Mouse (Mus musculus) right cerebral cortex, postnatal 4 days (tissue): ENCODE measurements around the gene Morn1.
"Not testable (repeated sequence)": the region's sequence is repeated elsewhere in the genome, so short reads cannot be mapped to it uniquely, and the experiment has no call there.

Experiments
- DNase-seq: peaks from one replicate; pipeline ENCODE4 v3.0.0-alpha.2; 2022

The Morn1 gene

DNA sequence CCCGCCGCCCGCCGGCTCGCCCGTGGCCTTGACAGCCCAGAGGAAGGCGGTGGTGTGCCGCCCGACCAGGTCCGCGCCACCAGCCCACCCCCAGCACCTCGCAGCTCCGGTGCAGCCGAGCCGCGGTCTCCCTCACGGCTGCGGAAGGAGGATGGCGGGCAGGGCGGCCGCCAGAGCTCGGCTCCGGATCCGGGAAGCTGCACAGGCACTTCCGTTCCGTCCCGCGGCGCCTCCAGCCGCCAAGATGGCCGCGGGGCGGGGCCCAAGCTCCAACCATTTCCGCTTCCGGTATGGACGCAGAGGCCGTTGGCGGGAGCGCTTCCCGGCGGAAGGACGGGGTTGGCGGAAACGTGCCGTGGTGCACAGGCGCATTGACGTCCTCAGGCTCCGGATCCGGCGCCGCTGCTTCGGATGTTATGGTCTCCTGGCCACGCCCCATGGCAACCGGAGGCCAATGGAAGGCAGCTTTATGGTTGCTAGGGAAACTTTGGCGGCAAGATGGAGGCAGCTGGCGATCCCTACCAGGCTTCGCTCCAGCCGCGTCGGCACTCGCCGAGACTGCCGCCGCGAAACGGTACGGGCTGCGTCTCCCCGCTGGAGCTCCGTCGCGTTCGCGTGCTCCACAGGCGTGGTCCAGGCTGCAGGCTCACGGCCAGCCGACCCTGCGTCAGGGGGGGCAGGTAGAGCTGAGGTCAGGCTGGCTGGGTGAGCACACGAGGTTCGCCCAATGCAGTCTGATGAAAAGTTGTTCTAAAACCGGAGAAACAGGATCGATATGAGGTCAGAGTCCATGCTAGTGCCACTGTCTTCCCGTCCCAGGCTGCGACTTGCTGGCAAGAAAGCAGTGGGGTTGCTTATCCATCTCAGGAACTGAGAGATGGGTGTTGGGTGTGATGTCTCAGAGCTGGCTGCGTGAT lies at the start of gene Morn1, which contains the start of gene Rer1:
TSS of gene Morn1 (plus strand) at position 470 of the 917 bp plus-strand sequence.
TSS of gene Rer1 (minus strand) at position 275 of the 917 bp plus-strand sequence.
- DNase-seq = peak; percentile 99

DNA sequence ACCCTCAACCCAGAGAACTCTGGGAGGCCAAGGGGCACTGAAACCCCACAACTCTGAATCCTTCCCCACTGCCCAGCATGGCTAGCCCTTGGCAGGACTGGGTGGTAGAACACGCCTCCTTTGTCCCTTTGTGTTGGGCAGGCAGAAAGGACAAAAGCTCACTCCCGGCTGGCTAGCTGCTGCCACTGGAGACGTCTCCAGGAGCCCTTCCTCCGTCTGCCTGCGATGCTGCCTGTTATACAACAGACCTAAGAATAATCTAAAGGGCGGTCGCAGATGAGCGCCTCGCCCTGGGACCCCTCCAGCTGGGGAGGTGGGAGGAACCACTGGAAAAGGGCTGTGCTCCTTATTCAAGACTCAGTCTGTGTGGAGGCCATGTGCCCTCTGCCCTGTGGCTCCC lies 46.2 kb upstream of the Morn1 start:
- no peak for DNase-seq

DNA sequence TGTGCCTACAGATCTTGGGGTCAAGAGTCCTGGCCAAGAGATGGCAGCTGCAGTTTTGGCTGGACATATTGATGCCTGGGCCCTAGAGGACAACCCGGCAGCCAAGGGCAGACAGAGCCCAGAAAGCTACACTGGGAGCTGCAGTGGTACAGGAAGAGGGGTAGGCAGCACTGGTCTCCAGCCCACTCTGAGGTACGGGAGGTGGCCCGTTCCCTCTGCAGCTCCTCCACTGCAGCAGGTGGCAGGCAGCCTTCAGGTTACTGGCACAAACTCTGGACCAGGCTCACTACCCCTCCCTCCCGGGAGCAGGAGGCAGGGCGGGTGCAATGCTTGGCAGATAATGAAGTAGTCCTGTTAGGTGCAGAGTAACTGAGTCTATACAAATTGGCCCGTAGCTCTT lies 45.7 kb upstream of the Morn1 start:
- no peak for DNase-seq

DNA sequence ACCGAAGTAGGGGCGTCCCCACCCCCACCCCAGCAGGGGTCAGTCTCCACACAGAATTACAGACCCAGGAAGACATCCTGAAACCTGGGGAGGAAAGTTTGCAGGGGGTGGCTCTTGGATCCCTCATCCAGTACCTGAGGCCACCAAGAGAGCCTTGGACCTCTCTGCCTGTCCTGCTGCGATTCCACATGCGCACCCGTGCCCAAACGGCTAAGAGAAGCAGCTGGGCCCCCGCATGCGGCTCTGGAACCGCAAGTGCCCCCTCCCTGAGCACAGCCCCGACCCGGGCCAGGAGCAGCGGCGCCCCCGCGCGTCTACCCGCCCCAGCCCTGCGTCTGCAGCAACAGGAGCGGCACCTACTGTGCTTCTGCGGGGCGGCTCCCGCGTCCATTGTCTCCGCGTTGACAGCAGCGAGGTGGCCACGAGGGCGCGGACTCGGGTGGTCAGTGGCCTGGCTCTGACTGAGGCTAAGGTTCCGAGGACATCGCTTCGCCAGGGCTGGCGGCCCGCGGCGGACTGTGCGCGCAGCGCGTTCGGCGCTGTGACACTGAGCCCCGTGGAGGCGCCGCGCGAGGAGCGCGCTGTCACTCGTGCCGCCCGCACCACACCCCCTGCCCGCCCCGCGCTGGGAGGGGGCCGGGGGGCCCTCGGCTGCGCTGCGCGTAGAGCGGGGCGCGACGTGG lies 43.6 kb upstream of the Morn1 start:
- peak; percentile 68 for DNase-seq

DNA sequence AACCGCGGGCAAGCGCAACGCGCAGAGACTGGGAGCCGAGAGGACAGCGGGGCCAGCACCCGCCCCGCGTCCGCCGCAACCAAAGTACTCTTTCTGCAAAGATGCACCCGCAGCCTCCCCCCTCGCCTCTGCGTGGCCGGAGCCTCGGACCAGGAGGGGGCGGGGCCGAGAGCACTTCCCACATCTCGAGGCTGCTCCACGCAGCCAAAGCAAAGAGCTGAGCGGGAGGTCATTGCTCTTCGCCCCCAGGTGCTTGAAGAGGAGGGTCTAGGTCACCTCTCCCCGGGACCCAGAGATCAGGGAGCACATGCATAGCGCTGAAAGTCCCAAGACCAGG lies 43.1 kb upstream of the Morn1 start:
- no peak for DNase-seq

DNA sequence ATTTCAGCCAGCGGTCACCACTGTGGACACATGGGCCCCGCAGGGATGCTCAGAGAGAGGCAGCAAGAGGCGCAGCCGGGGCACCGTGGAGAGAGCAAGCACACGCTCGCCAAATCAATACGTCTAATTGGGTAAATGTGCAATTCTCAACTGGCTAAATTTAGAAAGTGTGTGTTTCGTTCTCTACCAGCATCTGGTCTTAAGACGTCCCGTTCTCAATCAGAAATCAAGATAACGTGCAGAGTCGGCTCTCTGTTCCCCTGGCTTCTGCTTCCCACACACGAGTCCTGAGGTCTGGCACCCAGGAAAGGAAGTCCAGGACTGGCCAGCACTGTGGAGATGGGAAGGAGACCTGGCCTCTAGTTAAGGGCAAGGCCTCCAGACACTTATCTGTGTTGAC lies 39.7 kb upstream of the Morn1 start:
- DNase-seq = no peak

DNA sequence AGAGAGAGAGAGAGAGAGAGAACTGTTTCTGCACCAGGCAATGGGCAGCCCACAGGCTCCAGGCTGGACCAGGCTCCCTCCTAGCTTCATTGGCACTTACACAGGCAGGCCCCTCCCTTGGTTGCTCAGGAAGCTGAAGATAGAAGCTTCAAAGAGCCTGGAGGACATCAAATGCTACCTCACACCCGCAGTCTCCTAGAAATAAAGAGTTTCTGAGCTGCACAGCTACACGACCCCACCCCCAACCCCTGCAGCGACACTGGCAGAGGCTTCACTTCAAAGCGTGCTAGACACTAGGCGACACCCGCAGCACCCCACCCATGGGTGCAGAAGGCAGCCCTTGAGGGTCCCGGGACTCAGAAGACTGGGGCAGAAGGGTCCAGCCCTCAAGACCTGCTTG lies 36.3 kb upstream of the Morn1 start:
- DNase-seq = no peak

DNA sequence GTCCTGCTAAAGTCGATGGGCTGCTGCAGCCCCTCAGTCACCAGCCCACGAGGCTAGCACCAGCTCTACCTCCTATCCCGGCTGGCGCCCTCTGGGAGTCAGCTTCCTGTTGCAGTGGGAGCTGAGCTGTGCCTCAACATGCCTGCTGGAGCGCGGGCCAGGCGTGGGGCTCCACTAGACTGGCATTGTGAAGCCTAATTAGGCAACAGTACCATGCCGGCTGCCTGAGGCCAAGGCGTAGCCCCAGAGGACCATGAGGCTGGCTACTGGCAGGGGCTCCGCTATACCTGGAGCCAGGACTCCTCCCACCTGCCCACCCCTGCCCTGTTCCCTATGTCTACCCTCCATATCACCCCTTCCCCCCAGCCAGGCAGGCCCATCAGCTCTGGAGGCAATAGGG lies 29.7 kb upstream of the Morn1 start, which contains the start of gene Plch2:
TSS of gene Plch2 (minus strand) at position 61 of the 400 bp plus-strand sequence.
- DNase-seq = no peak

DNA sequence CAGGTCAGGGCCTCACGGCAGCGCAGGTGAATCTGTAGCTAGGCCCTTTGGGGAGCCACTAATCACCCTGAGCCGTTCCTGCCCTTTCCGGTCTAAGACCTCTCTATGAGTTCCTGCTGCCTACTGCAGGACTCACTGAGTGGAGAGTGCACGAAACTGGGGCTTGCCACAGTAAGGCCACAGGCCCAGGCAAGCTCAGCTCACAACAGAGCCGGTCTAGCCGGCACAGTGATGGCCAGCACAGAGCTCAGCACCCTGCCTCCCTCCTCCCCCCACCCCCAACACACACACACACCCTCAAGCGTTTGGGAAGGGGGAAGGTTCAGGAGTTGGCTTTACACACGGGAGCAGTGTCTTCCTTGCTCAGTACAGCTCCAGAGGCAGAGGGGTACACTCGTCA lies 28.1 kb upstream of the Morn1 start:
- DNase-seq = no peak

DNA sequence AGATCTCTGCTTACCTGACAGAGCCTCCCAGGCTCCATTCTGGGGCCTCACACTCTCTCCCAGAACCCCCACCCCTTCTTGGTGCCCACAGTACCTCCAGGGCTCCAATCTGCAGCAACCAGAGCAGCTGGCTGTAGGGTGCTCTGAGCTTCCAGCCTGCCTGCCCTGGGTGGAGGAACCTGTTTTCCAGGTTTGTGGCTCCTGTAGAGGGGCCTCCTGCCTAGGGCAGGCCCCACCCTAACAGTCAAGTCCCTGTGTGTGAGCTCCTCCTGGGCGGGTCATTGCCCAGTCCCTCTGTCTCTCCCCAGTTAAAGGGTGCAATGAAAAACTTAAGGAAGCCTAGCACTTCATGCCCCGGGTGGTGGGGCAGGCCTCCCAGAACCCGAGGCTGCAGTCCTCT lies 22.5 kb upstream of the Morn1 start:
- no peak for DNase-seq

DNA sequence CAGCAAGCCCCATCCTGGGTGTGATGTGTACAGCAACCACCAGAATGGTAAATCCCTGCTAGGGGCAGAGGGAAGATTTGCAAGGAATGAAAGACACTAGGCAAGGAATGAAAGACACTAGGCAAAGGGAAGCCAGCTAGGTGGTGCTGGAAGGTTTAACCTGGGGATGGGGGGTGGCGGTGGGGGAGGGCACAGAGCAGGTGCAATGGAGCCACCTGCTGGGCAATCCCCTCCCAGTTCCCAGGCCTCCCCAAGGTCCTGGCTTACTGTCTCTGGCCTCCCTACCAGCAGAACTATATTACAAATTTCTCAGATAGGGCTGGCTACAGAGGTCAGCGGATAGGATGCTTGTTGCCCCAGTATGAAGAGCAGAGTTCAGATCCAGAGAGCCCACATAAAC lies 21.9 kb upstream of the Morn1 start:
- no peak for DNase-seq

DNA sequence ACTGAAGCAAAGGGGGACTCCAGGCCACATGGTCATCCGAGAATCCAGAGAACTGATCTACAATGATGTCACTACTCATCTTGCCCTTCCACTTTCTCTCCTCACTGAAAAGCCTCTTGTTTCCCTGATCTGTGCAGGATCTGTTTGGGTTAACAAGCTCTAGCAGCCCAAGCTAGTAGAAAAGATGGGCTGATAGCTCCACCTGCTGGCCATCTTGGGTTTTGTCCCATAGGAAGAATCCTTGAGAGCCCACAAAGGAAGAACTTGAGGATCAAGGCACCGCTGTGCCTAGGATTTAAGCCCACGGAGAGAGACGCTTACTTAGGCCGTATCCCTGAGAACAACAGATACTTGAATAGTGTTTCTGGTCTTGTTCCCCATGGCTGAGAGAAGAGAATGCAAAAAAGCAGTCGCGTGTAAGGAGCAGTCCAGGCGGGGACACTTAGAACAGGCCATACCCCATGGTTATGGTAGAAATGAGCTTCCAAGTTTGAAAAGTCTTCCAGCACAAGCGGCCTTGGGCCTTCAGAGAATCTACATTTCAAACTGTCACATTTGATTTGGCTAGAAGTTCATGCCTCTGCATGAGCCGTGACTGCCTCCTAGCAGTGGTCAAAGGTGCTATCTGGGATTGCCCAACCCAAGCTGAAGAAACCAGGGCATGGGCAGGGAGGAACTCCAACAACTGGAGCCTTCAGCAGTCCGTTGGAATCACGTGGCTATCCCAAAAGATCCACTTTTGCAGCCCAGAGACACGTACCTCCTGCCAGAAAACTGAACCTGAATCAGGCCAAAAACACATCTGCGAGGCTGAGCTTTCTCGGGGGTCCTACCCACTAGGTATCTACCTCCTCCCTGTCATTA lies 20.2 kb upstream of the Morn1 start:
- peak; percentile 92 for DNase-seq

DNA sequence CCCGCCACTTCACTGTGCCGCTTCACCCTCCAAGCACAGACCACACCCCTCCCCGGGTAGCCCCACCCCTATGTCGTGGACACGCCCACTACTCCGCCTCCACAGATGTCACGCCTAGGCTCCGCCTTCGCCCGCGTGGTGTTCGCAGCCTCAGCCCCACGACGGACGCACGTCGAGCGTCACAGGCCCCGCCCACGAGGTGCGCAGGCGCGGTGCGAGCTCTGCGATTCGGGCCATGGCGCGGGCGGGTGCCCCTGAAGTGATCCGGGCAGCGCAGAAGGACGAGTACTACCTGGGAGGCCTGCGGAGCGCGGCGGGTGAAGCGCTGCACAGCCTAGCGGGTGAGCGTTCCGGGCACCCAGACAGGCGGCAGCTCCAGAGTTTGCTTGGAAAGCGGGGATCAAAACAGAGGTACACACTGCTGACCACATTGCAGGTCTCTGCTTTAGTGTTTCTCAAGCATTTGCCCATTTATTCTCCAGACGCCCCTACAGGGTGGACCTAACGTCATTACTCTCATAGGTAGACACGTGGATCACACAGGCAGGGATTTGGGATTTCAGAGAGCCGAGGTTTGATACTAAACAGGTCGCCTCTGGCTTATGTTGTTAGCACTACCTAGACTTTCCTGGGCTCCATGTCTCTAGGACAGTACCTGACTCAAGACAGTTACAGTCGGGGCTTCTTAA lies 19.4 kb upstream of the Morn1 start, which contains the start of gene Pex10:
TSS of gene Pex10 (plus strand) at position 183 of the 689 bp plus-strand sequence.
- peak; percentile 96 for DNase-seq

DNA sequence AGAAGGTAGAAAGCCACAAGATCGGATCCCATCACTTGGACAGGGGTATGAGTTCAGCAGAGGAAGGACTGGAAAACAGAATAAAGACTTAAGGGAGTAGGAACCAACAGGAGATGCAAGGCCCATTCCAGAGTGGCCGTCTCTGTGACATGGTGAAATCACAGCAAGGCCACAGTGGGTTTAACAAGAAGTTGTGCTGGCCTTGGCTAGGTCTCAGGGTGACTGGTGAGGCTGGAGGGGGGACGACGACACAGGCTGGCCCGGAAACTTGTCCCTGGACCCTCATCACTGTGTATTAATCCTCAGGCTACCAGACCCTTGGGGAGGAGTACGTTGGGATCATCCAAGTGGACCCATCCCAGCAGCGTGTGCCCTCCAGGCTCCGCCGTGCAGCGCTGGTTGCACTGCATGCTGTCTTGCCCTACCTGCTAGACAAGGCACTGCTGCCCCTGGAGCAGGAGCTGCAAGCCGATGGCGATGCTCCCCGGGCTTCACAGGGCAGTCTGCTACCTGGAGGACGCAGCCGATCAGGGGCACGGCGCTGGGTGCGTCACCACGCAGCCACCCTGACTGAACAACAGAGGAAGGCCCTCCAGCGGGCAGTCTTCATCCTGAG lies 17.9 kb upstream of the Morn1 start:
- no peak for DNase-seq

DNA sequence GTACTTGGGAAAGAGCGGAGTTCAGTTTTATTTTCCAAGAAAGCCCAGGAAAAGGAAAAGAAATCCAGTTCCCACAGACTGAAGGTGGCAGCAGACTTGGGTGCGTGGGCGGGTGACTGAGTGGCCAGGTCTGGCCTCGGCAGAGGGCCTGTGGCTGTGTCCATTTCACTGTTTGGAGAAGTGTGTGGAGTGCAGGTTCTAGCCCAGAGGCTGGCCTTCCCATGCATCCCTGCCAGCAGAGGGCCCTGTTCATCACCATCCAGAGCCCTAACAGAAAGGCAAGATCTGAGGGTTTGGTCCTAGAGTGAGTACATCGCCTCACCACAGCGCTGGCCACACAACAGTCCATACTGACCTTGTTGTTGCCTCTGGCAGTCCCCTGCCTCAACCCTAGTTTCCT lies 17.2 kb upstream of the Morn1 start:
- DNase-seq = no peak

DNA sequence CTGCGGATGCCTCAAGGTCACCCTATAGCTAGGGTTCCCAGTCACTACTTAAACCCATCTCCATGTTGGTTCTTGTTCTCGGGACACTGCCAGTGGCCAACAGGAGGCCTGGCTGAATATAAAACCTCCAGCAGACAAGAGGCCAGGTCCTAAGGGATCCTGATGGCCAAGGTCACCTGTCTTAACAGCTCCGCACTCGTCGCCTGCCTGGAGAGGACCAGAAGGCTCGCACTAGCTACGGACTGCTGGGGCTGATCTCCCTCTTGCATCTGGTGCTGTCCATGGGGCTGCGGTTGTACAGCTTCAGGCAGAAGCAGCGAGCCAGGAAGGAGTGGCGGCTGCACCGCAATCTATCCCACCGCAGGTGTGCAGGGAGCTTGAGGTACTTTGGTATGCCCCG lies 16.2 kb upstream of the Morn1 start:
- DNase-seq = no peak

DNA sequence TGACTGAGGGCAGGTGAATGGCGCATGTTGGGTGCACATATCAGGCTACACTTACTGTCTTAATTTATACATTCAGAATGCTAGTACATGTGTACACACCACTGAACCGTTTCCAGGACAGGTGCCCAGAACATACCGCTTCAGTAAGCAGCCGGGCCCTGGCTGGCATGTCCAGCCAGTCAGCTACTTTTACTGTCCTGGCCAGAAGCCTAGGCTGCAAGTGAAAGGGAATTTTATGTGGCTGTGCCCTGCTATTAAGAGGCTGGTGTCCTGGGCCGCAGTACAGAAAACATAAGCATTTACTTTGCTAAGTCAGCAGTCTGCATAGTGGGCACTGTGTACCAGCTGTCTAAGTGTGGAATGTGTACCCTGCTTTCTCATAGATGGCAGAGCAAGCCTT lies 15.5 kb upstream of the Morn1 start:
- no peak for DNase-seq

DNA sequence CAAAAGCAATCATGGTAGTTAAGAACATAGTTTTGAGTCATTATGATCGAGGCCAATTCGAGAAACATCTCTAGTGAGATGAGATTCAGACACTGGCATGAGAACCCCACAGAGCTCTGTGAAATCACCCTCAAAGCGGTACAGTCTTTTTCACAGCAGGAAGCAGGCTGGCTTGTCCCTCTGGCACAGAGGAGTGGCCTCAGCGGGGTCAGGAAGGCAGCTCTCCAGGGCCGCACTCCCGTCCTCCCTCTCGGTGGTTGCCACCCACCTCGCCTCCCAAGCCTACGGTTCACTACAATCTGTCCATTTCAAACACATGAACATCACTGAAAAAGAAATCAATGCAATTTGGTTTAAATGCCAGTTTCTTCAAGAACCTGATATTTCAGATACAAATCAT lies 12.0 kb upstream of the Morn1 start:
- no peak for DNase-seq

DNA sequence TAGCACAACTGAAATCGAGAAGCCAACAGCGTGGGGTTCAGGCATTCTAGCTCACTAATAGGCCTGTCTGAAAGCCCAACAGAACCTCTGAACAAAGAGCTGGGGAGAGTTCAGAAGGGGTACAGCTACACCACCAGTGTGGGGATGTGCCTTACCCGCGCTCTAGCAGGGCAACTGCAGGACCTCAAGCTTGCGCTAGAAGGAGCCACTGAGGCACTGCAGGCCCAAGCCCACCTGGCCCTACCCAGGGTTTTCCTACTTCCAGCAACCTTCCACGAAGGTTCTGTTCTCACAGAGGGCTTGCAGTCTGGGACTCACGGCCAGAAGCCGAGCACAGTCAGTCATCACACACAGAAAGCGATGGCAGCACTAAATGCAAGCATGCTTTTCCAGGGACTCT lies 11.2 kb upstream of the Morn1 start:
- DNase-seq = no peak

DNA sequence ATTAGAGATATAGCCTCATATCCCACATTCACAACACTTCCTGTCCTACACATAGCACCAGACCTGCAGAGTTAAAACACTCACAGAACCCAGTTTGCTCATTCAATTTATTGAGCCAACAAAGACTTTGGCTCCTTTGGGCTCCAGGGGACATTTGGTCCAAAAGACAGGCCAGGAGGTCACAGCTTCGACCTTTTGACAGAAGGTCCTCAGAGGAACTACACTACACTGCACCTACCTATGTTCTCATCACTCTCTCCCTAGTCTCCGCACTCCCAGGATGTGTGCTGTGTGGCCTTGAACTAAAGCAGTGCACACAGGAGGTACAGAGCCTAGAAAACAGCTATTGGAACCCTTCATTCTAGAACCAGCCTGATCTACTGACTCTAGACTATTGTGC lies 10.6 kb upstream of the Morn1 start:
- no peak for DNase-seq

DNA sequence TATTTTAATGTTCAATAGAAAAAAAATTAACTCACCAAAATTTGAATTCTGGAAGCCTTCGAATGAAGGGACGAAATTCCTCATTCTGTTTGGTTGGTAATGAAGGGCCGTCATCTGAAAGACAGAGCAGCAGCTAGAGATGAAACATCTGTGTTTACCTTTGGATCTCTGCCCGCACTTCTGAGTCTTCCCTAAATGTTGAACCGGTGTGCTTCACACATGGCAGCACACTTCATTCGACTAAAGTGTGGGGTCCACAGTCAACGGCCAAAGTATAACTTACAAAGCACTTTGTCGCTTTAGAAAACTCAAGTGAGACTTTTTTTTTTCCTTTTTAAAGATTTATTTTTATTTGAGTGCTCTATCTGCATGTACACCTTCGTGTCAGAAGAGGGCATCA lies 9.7 kb upstream of the Morn1 start:
- no peak for DNase-seq

DNA sequence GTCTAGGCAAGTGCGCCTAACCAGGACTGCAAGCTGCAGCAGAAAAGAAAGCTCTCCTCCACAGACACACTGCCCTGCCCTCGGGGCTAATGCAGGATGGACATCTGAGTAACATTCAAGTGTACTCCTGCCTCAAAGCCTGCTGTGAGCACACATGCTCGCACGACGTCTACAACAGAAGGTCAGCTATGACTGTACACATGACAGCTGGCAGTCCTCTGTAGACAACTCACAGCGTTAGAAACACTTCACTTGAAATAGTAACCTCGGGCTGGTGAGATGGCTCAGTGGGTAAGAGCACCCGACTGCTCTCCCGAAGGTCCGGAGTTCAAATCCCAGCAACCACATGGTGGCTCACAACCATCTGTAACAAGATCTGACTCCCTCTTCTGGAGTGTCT lies 7.6 kb upstream of the Morn1 start:
- not testable (repeated sequence) for DNase-seq
